Mouse (Mus musculus) liver, embryonic 16.5 days (tissue): ENCODE measurements at regions not wholly inside any gene's neighbourhood (a gene's known extent, or its start where the extent isn't known, plus 50 kb on each side); places are given as distances from the start of the nearest gene placed in this dataset.
A peak's percentile ranks its signal among the peaks of the same experiment; 100 is the strongest.

Experiments used
- ATAC-seq: fragments of 200-750 bp; cut with Nextera tagmentation; 2 replicates; pipeline ENCODE4 v1.8.0; 2017; ENCODE audit warnings: low read depth, mild to moderate bottlenecking, moderate number of reproducible peaks, moderate library complexity
- H3K27ac ChIP-seq: fragments of 300-500 bp; sonication (generic); 2 replicates; pipeline ENCODE4 v1.5.1; 2014; ENCODE audit warnings: mild to moderate bottlenecking, low read length
- H3K27me3 ChIP-seq: fragments of 300-500 bp; sonication (generic); 2 replicates; pipeline ENCODE4 v1.6.1; 2014; ENCODE audit warnings: low read depth, low read length, mixed read lengths; ENCODE audit not compliant: control insufficient read depth, insufficient read depth
- H3K36me3 ChIP-seq: fragments of 300-500 bp; sonication (generic); 2 replicates; pipeline ENCODE4 v1.6.1; 2014; ENCODE audit warnings: mild to moderate bottlenecking; ENCODE audit not compliant: control insufficient read depth, insufficient read depth
- H3K4me1 ChIP-seq: fragments of 300-500 bp; sonication (generic); 2 replicates; pipeline ENCODE4 v1.6.1; 2014; ENCODE audit warnings: low read depth, low read length, mixed read lengths; ENCODE audit not compliant: control insufficient read depth
- H3K4me2 ChIP-seq: fragments of 300-500 bp; sonication (generic); 2 replicates; pipeline ENCODE4 v1.6.1; 2014; ENCODE audit warnings: low read depth, low read length, mixed read lengths
- H3K4me3 ChIP-seq: fragments of 300-500 bp; sonication (generic); 2 replicates; pipeline ENCODE4 v1.5.1; 2014; ENCODE audit warnings: low read depth, mild to moderate bottlenecking, low read length
- H3K9ac ChIP-seq: fragments of 300-500 bp; sonication (generic); 2 replicates; pipeline ENCODE4 v1.6.1; 2014; ENCODE audit warnings: low read depth, low read length
- H3K9me3 ChIP-seq: fragments of 300-500 bp; sonication (generic); replicated peaks from 2 replicates; pipeline ENCODE4 v1.6.1; 2016; ENCODE audit warnings: low read length; ENCODE audit not compliant: control insufficient read depth
- WGBS: fragments of 180-500 bp; shearing (Covaris S2); extraction: QIAGEN DNeasy Blood & Tissue Kit; methylation state at CpG from one replicate; pipeline ENCODE4 v1.1.7; 2014; ENCODE audit not compliant: insufficient replicate concordance; 5-methylcytosine and 5-hydroxymethylcytosine counted together

- Histone ChIP-seq H3K4me1 (peaks cover 24% of the 10 kb centered on the region), H3K9me3 (no peaks in the 10 kb centered on the region), H3K27me3 (peaks cover 10% of the 10 kb centered on the region), H3K4me3 (no peak overlapping the region), H3K36me3 (no peaks in the 10 kb centered on the region), H3K4me2 (no peak overlapping the region), H3K27ac (no peak overlapping the region), H3K9ac (no peak overlapping the region)
- 62% methylated on average over 7 of the region's 7 CpGs for WGBS
- ATAC-seq: no peak
Observed at GRCm38 (mm10) chr13:112003445-112003844, 194.7 kb upstream of the Map3k1 start.

GRCm38 (mm10) chr13:112004126-112004525, 195.3 kb upstream of the Map3k1 start:
- Histone ChIP-seq H3K4me3 (no peak overlapping the region), H3K27me3 (peaks cover 10% of the 10 kb centered on the region), H3K27ac (no peak overlapping the region), H3K9ac (no peak overlapping the region), H3K4me1 (peaks cover 24% of the 10 kb centered on the region), H3K4me2 (no peak overlapping the region), H3K9me3 (no peaks in the 10 kb centered on the region; the same call in 1 of the 2 replicates), H3K36me3 (no peaks in the 10 kb centered on the region)
- 65% methylated on average over 3 of the region's 3 CpGs for WGBS
- no peak for ATAC-seq

GRCm38 (mm10) chr13:112005421-112005820, 196.6 kb upstream of the Map3k1 start:
- Histone ChIP-seq H3K4me1 (peaks cover 24% of the 10 kb centered on the region), H3K36me3 (no peaks in the 10 kb centered on the region), H3K4me2 (no peak overlapping the region), H3K27me3 (peaks cover 10% of the 10 kb centered on the region), H3K4me3 (no peak overlapping the region), H3K9ac (no peak overlapping the region), H3K27ac (no peak overlapping the region), H3K9me3 (peaks cover 3% of the 10 kb centered on the region; the same call in 1 of the 2 replicates)
- WGBS: 63% methylated on average over 8 of the region's 8 CpGs
- no peak for ATAC-seq

- no peaks in the 10 kb centered on the region for H3K36me3 ChIP-seq
Observed at GRCm38 (mm10) chr13:112008806-112009205, 200.0 kb upstream of the Map3k1 start.

GRCm38 (mm10) chr13:112009288-112009687, 200.5 kb upstream of the Map3k1 start:
- ATAC-seq: no peak
- Histone ChIP-seq H3K4me3 (no peak overlapping the region), H3K27me3 (no peaks in the 10 kb centered on the region), H3K27ac (no peak overlapping the region), H3K4me2 (no peak overlapping the region), H3K36me3 (no peaks in the 10 kb centered on the region), H3K9ac (no peak overlapping the region), H3K9me3 (peaks cover 3% of the 10 kb centered on the region; the same call in 1 of the 2 replicates), H3K4me1 (peaks cover 5% of the 10 kb centered on the region)
- 65% methylated on average over 3 of the region's 3 CpGs for WGBS

More at GRCm38 (mm10) chr13:112008806-112009205, 200.0 kb upstream of the Map3k1 start:
- no peaks in the 10 kb centered on the region for H3K27me3 ChIP-seq
- H3K4me2 ChIP-seq: no peak overlapping the region
- 83% methylated on average over 5 of the region's 5 CpGs for WGBS
- H3K4me3 ChIP-seq: no peak overlapping the region
- ATAC-seq: no peak
- no peak overlapping the region for H3K27ac ChIP-seq
- H3K9me3 ChIP-seq: peaks cover 3% of the 10 kb centered on the region; the same call in 1 of the 2 replicates
- no peak overlapping the region for H3K9ac ChIP-seq
- peaks cover 5% of the 10 kb centered on the region for H3K4me1 ChIP-seq

- H3K4me2 ChIP-seq: no peak overlapping the region
- peaks cover 3% of the 10 kb centered on the region; the same call in 1 of the 2 replicates for H3K9me3 ChIP-seq
- no peak overlapping the region for H3K4me3 ChIP-seq
- no peak overlapping the region for H3K27ac ChIP-seq
- ATAC-seq: no peak
- WGBS: 71% methylated on average over 8 of the region's 8 CpGs
- H3K4me1 ChIP-seq: peaks cover 5% of the 10 kb centered on the region
- H3K9ac ChIP-seq: no peak overlapping the region
- no peaks in the 10 kb centered on the region for H3K36me3 ChIP-seq
- no peaks in the 10 kb centered on the region for H3K27me3 ChIP-seq
Observed at GRCm38 (mm10) chr13:112010464-112010863, 201.7 kb upstream of the Map3k1 start.

- Histone ChIP-seq H3K27ac (no peak overlapping the region), H3K36me3 (no peaks in the 10 kb centered on the region), H3K4me3 (no peak overlapping the region), H3K9me3 (peaks cover 3% of the 10 kb centered on the region; the same call in 1 of the 2 replicates), H3K27me3 (no peaks in the 10 kb centered on the region), H3K4me1 (peaks cover 19% of the 10 kb centered on the region), H3K4me2 (no peak overlapping the region), H3K9ac (no peak overlapping the region)
- no peak for ATAC-seq
- WGBS: 53% methylated on average over 1 of the region's 1 CpGs
Observed at GRCm38 (mm10) chr13:112012640-112013039, 203.8 kb upstream of the Map3k1 start.

GRCm38 (mm10) chr13:112015083-112015482, 206.3 kb upstream of the Map3k1 start:
- Histone ChIP-seq H3K27ac (no peak overlapping the region), H3K9ac (no peak overlapping the region), H3K36me3 (no peaks in the 10 kb centered on the region), H3K4me3 (no peak overlapping the region), H3K4me1 (peaks cover 35% of the 10 kb centered on the region), H3K9me3 (no peaks in the 10 kb centered on the region), H3K4me2 (no peak overlapping the region), H3K27me3 (no peaks in the 10 kb centered on the region)
- ATAC-seq: no peak
- 87% methylated on average over 3 of the region's 3 CpGs for WGBS

- Histone ChIP-seq H3K9me3 (no peaks in the 10 kb centered on the region), H3K27ac (peak overlapping the region; percentile 60), H3K9ac (0 out of 2 replicates have a peak overlapping the region, but pooled peaks have one; percentile 19), H3K36me3 (no peaks in the 10 kb centered on the region), H3K27me3 (no peaks in the 10 kb centered on the region), H3K4me2 (peak overlapping the region; percentile 41), H3K4me3 (no peak overlapping the region), H3K4me1 (peaks cover 35% of the 10 kb centered on the region)
- ATAC-seq: peak; percentile 87
Observed at GRCm38 (mm10) chr13:112016280-112016679, 207.5 kb upstream of the Map3k1 start.
